Mouse (Mus musculus) hindbrain, embryonic 10.5 days (tissue): ENCODE results near the gene Cd53. TPM values are rescaled to one million over a fixed set of nuclear protein-coding genes. Genes with fewer than 3 reads are reported as not detected.
A peak's percentile ranks its signal among the peaks of the same experiment; 100 is the strongest.

Experiments used
- DNase-seq: peaks from one replicate; pipeline ENCODE4 v3.0.0-alpha.2; 2017; ENCODE audit warnings: low spot score
- H3K27ac ChIP-seq: fragments of 300-500 bp; sonication (generic); 2 replicates; pipeline ENCODE4 v1.5.1; 2016; ENCODE audit warnings: mild to moderate bottlenecking, moderate library complexity
- H3K27me3 ChIP-seq: fragments of 300-500 bp; sonication (generic); 2 replicates; pipeline ENCODE4 v1.6.1; 2016; ENCODE audit warnings: mild to moderate bottlenecking; ENCODE audit not compliant: poor library complexity, insufficient read depth, severe bottlenecking
- H3K36me3 ChIP-seq: fragments of 300-500 bp; sonication (generic); 2 replicates; pipeline ENCODE4 v1.6.1; 2016; ENCODE audit warnings: mild to moderate bottlenecking, moderate library complexity
- H3K4me1 ChIP-seq: fragments of 300-500 bp; sonication (generic); replicated peaks from 2 replicates; pipeline ENCODE4 v1.6.1; 2016; ENCODE audit warnings: mild to moderate bottlenecking
- H3K4me3 ChIP-seq: fragments of 300-500 bp; sonication (generic); 2 replicates; pipeline ENCODE4 v1.5.1; 2016; ENCODE audit warnings: mild to moderate bottlenecking, moderate library complexity
- H3K9me3 ChIP-seq: fragments of 300-500 bp; sonication (generic); 2 replicates; pipeline ENCODE4 v1.6.1; 2016; ENCODE audit warnings: mild to moderate bottlenecking, moderate library complexity
- WGBS: fragments of 180-500 bp; shearing (Covaris S2); methylation state at CpG from one replicate; pipeline ENCODE4 v1.1.7; 2016; 5-methylcytosine and 5-hydroxymethylcytosine counted together
- polyA plus RNA-seq: library from polyadenylated mRNA; unstranded; fragments of >200 nt; fragmentation: Nextera tagmentation; extraction: Ambion mirVana; gene quantifications from 2 replicates; pipeline ENCODE4 v1.2.1, GENCODE M21; 2016

The Cd53 gene
- polyA plus RNA-seq, 1 experiment from 2014 or later, result 3.7 TPM

DNA sequence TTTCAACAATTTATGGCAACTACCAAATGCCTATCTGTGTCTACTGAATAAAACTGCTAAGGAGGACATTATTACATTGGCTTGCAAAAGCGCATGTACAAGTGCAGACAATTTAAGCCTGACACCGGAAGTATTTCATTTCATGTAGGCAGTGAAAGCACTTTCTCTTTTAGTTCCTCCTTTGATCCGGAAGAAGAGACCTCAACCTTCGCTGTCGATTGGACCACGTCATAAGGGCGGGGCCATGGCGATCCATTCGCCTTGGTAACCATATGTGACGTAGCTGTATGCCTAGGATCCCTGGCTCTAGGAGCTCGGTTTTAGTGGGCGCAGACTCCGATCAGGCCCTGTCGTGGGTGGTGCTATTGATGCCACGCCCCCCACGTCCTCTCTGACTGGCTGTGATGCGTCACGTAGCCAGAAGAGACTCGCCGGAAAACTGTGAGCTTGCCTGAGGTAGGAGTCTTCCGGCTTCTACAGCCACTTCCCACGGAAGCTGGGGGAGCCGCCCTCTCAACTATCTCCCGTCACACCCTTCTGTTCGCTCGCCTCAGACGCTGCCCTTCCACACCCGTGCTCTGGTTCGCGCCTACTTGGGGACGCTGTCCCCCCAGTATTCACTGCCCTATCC lies 68.4 kb downstream of the Cd53 start:
- Histone ChIP-seq H3K36me3 (no peaks in the 10 kb centered on the region), H3K27ac (peak overlapping the region; percentile 87), H3K4me3 (peak overlapping the region; percentile 74), H3K4me1 (0 out of 2 replicates have a peak, but pooled peaks cover 4% of the 10 kb centered on the region), H3K9me3 (peaks cover 5% of the 10 kb centered on the region; the same call in 1 of the 2 replicates), H3K27me3 (no peaks in the 10 kb centered on the region)
- peak; percentile 94 for DNase-seq
- WGBS, result 2% methylated on average over 31 of the region's 31 CpGs

Other genes starting within 250 kb of the Cd53 start
- 41.7 and 41.8 TPM in 2 replicates for gene Dram2, start 242.4 kb downstream of the Cd53 start, polyA plus RNA-seq
- gene Cept1, start 242.3 kb downstream of the Cd53 start, polyA plus RNA-seq, result 33.1 and 37.0 TPM in 2 replicates
- gene Lrif1, start 105.2 kb downstream of the Cd53 start, polyA plus RNA-seq, result 11.5 and 13.3 TPM in 2 replicates
- gene Olfr266, start 36.1 kb upstream of the Cd53 start, polyA plus RNA-seq, result not detected in 2 replicates
- gene Kcna3, start 246.0 kb upstream of the Cd53 start, polyA plus RNA-seq, result 3.1 and 3.5 TPM in 2 replicates